Mouse (Mus musculus) hindbrain, embryonic 13.5 days (tissue): Measurements from ENCODE around the gene Kif26b. TPM values are rescaled to one million over a fixed set of nuclear protein-coding genes. Genes with fewer than 3 reads are reported as not detected.

Experiments
- ATAC-seq: fragments of 200-750 bp; cut with Nextera tagmentation; 2 replicates; pipeline ENCODE4 v1.8.0; 2017; ENCODE audit warnings: moderate TSS enrichment; ENCODE audit not compliant: low FRiP score
- H3K27ac ChIP-seq: fragments of 300-500 bp; sonication (generic); 2 replicates; pipeline ENCODE4 v1.5.1; 2015; ENCODE audit warnings: inconsistent platforms, mild to moderate bottlenecking, moderate library complexity
- H3K27me3 ChIP-seq: fragments of 300-500 bp; sonication (generic); 2 replicates; pipeline ENCODE4 v1.6.1; 2015; ENCODE audit warnings: mild to moderate bottlenecking, inconsistent platforms
- H3K36me3 ChIP-seq: fragments of 300-500 bp; sonication (generic); 2 replicates; pipeline ENCODE4 v1.6.1; 2015; ENCODE audit warnings: mild to moderate bottlenecking, inconsistent platforms
- H3K4me1 ChIP-seq: fragments of 300-500 bp; sonication (generic); replicated peaks from 2 replicates; pipeline ENCODE4 v1.6.1; 2015; ENCODE audit warnings: inconsistent platforms
- H3K4me2 ChIP-seq: fragments of 300-500 bp; sonication (generic); 2 replicates; pipeline ENCODE4 v1.6.1; 2015; ENCODE audit warnings: inconsistent platforms, mild to moderate bottlenecking, moderate library complexity
- H3K4me3 ChIP-seq: fragments of 300-500 bp; sonication (generic); 2 replicates; pipeline ENCODE4 v1.5.1; 2015; ENCODE audit warnings: mild to moderate bottlenecking, inconsistent platforms
- H3K9ac ChIP-seq: fragments of 300-500 bp; sonication (generic); 2 replicates; pipeline ENCODE4 v1.6.1; 2015; ENCODE audit warnings: mild to moderate bottlenecking, inconsistent platforms
- H3K9me3 ChIP-seq: fragments of 300-500 bp; sonication (generic); 2 replicates; pipeline ENCODE4 v1.6.1; 2016; ENCODE audit warnings: inconsistent platforms
- WGBS: fragments of 180-500 bp; shearing (Covaris S2); methylation state at CpG from one replicate; pipeline ENCODE4 v1.1.7; 2015; 5-methylcytosine and 5-hydroxymethylcytosine counted together
- polyA plus RNA-seq: library from polyadenylated mRNA; unstranded; fragments of >200 nt; fragmentation: Nextera tagmentation; extraction: Ambion mirVana; gene quantifications from 2 replicates; pipeline ENCODE4 v1.2.1, GENCODE M21; 2015

Gene Kif26b
- polyA plus RNA-seq, 1 experiment from 2014 or later: 9.3 TPM

- peak; percentile 63 for ATAC-seq
- WGBS: 66% methylated on average over 14 of the region's 14 CpGs
- H3K27me3 ChIP-seq: no peaks in the 10 kb centered on the region
- peaks cover 28% of the 10 kb centered on the region for H3K4me1 ChIP-seq
- H3K9me3 ChIP-seq: no peaks in the 10 kb centered on the region
- H3K4me2 ChIP-seq: no peak overlapping the region
- no peak overlapping the region for H3K27ac ChIP-seq
- no peak overlapping the region for H3K9ac ChIP-seq
- no peaks in the 10 kb centered on the region for H3K36me3 ChIP-seq
- H3K4me3 ChIP-seq: no peak overlapping the region
Observed at GRCm38 (mm10) chr1:178820556-178821435, 291.9 kb downstream of the Kif26b start.

GRCm38 (mm10) chr1:178824871-178825270, 295.9 kb downstream of the Kif26b start:
- Histone ChIP-seq H3K9ac (no peak overlapping the region), H3K9me3 (no peaks in the 10 kb centered on the region), H3K4me3 (no peak overlapping the region), H3K27ac (peak overlapping the region; percentile 20; the same call in 1 of the 2 replicates), H3K27me3 (no peaks in the 10 kb centered on the region), H3K4me2 (no peak overlapping the region), H3K36me3 (no peaks in the 10 kb centered on the region), H3K4me1 (peaks cover 32% of the 10 kb centered on the region)
- WGBS: 75% methylated on average over 5 of the region's 5 CpGs
- ATAC-seq: no peak

GRCm38 (mm10) chr1:178827223-178827622, 298.3 kb downstream of the Kif26b start:
- Histone ChIP-seq H3K9ac (no peak overlapping the region), H3K27me3 (no peaks in the 10 kb centered on the region), H3K4me3 (no peak overlapping the region), H3K9me3 (no peaks in the 10 kb centered on the region), H3K4me2 (no peak overlapping the region), H3K36me3 (no peaks in the 10 kb centered on the region), H3K4me1 (peaks cover 22% of the 10 kb centered on the region), H3K27ac (no peak overlapping the region)
- no peak for ATAC-seq
- WGBS: 81% methylated on average over 3 of the region's 3 CpGs

GRCm38 (mm10) chr1:178829456-178829855, 300.5 kb downstream of the Kif26b start:
- no peaks in the 10 kb centered on the region for H3K27me3 ChIP-seq
- H3K4me1 ChIP-seq: peaks cover 27% of the 10 kb centered on the region
- H3K4me2 ChIP-seq: no peak overlapping the region
- H3K36me3 ChIP-seq: no peaks in the 10 kb centered on the region
- H3K27ac ChIP-seq: no peak overlapping the region; the same call in 1 of the 2 replicates
- H3K4me3 ChIP-seq: no peak overlapping the region
- no peaks in the 10 kb centered on the region for H3K9me3 ChIP-seq
- WGBS: 76% methylated on average over 4 of the region's 4 CpGs
- H3K9ac ChIP-seq: no peak overlapping the region
- ATAC-seq: no peak

- Histone ChIP-seq H3K4me2 (no peak overlapping the region), H3K4me3 (no peak overlapping the region), H3K27ac (no peak overlapping the region), H3K36me3 (no peaks in the 10 kb centered on the region), H3K4me1 (peaks cover 15% of the 10 kb centered on the region), H3K9ac (no peak overlapping the region), H3K27me3 (no peaks in the 10 kb centered on the region), H3K9me3 (no peaks in the 10 kb centered on the region)
- WGBS: 76% methylated on average over 6 of the region's 6 CpGs
- ATAC-seq: no peak
Observed at GRCm38 (mm10) chr1:178832571-178832970, 303.6 kb downstream of the Kif26b start.

GRCm38 (mm10) chr1:178835805-178836204, 306.9 kb downstream of the Kif26b start:
- Histone ChIP-seq H3K27me3 (no peaks in the 10 kb centered on the region), H3K4me1 (peaks cover 20% of the 10 kb centered on the region), H3K9ac (no peak overlapping the region), H3K4me2 (no peak overlapping the region), H3K4me3 (no peak overlapping the region), H3K9me3 (no peaks in the 10 kb centered on the region), H3K36me3 (no peaks in the 10 kb centered on the region), H3K27ac (no peak overlapping the region)
- 83% methylated on average over 9 of the region's 9 CpGs for WGBS
- no peak for ATAC-seq

GRCm38 (mm10) chr1:178836998-178837397, 308.1 kb downstream of the Kif26b start:
- Histone ChIP-seq H3K4me3 (no peak overlapping the region), H3K27me3 (no peaks in the 10 kb centered on the region), H3K36me3 (no peaks in the 10 kb centered on the region), H3K9me3 (no peaks in the 10 kb centered on the region), H3K4me1 (peaks cover 20% of the 10 kb centered on the region), H3K4me2 (no peak overlapping the region), H3K9ac (no peak overlapping the region), H3K27ac (no peak overlapping the region)
- ATAC-seq: no peak
- WGBS: 77% methylated on average over 1 of the region's 1 CpGs

GRCm38 (mm10) chr1:178838696-178839320, 309.9 kb downstream of the Kif26b start:
- Histone ChIP-seq H3K4me2 (no peak overlapping the region), H3K27me3 (no peaks in the 10 kb centered on the region), H3K36me3 (no peaks in the 10 kb centered on the region), H3K4me3 (no peak overlapping the region), H3K4me1 (peaks cover 14% of the 10 kb centered on the region), H3K27ac (peak overlapping the region; percentile 49), H3K9me3 (no peaks in the 10 kb centered on the region), H3K9ac (no peak overlapping the region)
- no peak for ATAC-seq
- 55% methylated on average over 10 of the region's 10 CpGs for WGBS

- Histone ChIP-seq H3K27ac (no peak overlapping the region), H3K4me3 (no peak overlapping the region), H3K9ac (no peak overlapping the region), H3K9me3 (no peaks in the 10 kb centered on the region), H3K4me2 (no peak overlapping the region), H3K4me1 (peaks cover 14% of the 10 kb centered on the region), H3K36me3 (no peaks in the 10 kb centered on the region), H3K27me3 (no peaks in the 10 kb centered on the region)
- ATAC-seq: no peak
- WGBS: 90% methylated on average over 7 of the region's 7 CpGs
Observed at GRCm38 (mm10) chr1:178840311-178840710, 311.4 kb downstream of the Kif26b start.

GRCm38 (mm10) chr1:178844839-178845238, 315.9 kb downstream of the Kif26b start:
- Histone ChIP-seq H3K27me3 (no peaks in the 10 kb centered on the region), H3K9ac (no peak overlapping the region), H3K27ac (no peak overlapping the region), H3K4me3 (no peak overlapping the region), H3K4me2 (no peak overlapping the region), H3K4me1 (no peaks in the 10 kb centered on the region), H3K9me3 (no peaks in the 10 kb centered on the region), H3K36me3 (no peaks in the 10 kb centered on the region)
- no peak for ATAC-seq
- WGBS: 90% methylated on average over 6 of the region's 6 CpGs

- ATAC-seq: no peak
Observed at GRCm38 (mm10) chr1:178847569-178847968, 318.6 kb downstream of the Kif26b start.

GRCm38 (mm10) chr1:178848380-178849106, 319.6 kb downstream of the Kif26b start:
- no peak for ATAC-seq

More at GRCm38 (mm10) chr1:178847569-178847968, 318.6 kb downstream of the Kif26b start:
- Histone ChIP-seq H3K27ac (no peak overlapping the region), H3K9me3 (no peaks in the 10 kb centered on the region), H3K27me3 (no peaks in the 10 kb centered on the region), H3K4me2 (no peak overlapping the region), H3K36me3 (no peaks in the 10 kb centered on the region), H3K4me3 (no peak overlapping the region), H3K9ac (no peak overlapping the region), H3K4me1 (0 out of 2 replicates have a peak, but pooled peaks cover 3% of the 10 kb centered on the region)
- WGBS: 83% methylated on average over 5 of the region's 5 CpGs

More at GRCm38 (mm10) chr1:178848380-178849106, 319.6 kb downstream of the Kif26b start:
- H3K27ac ChIP-seq: no peak overlapping the region
- H3K4me2 ChIP-seq: no peak overlapping the region
- H3K9ac ChIP-seq: no peak overlapping the region
- H3K27me3 ChIP-seq: no peaks in the 10 kb centered on the region
- WGBS: 69% methylated on average over 5 of the region's 5 CpGs
- 0 out of 2 replicates have a peak, but pooled peaks cover 3% of the 10 kb centered on the region for H3K4me1 ChIP-seq
- H3K9me3 ChIP-seq: no peaks in the 10 kb centered on the region
- H3K36me3 ChIP-seq: no peaks in the 10 kb centered on the region
- no peak overlapping the region for H3K4me3 ChIP-seq
